Mouse (Mus musculus): ENCODE measurements around the gene Chrnb2. TPM values are rescaled to one million over a fixed set of nuclear protein-coding genes. Genes with fewer than 3 reads are reported as not detected.

Gene Chrnb2
- polyA plus RNA-seq, 1 experiment from 2014 or later, result 26.8 TPM

DNA sequence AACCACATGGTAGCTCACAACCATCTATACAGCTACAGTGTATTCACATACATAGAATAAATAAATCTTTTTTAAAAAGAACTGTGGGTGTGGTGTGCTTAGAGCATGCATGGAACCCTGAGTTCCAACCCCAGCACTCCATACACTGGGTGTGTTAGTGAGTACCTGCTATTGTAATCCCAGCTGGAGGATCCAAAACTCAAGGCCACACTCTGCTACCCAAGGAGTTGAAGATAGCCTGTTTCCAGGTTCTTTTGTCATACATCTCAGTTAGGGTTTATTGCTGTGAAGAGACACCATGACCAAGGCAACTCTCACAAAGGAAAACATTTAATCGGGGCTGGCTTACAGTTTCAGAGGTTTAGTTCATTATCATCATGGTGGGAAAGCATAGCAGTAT is 65.5 kb downstream of the Chrnb2 start:
- ATAC-seq (replicated peaks), result no peak
- Histone ChIP-seq H3K9me3 (no peaks in the 10 kb centered on the region), H3K9ac (replicated peaks) (no peak overlapping the region), H3K27me3 (no peaks in the 10 kb centered on the region), H3K4me1 (peaks cover 7% of the 10 kb centered on the region; the same call in 1 of the 2 replicates), H3K4me3 (no peak overlapping the region), H3K4me2 (replicated peaks) (no peak overlapping the region), H3K27ac (replicated peaks) (no peak overlapping the region), H3K36me3 (no peaks in the 10 kb centered on the region)
- WGBS, result 91% methylated on average over 1 of the region's 1 CpGs

Other genes with a start within 250 kb of the Chrnb2 start
- 9.0 and 10.4 TPM in 2 replicates for gene Kcnn3, start 244.5 kb downstream of the Chrnb2 start, polyA plus RNA-seq (2015; fragmentation: Nextera tagmentation; extraction: Ambion mirVana)
- 25.0 and 25.6 TPM in 2 replicates for gene Adar, start 49.6 kb downstream of the Chrnb2 start, polyA plus RNA-seq (2015; fragmentation: Nextera tagmentation; extraction: Ambion mirVana)
- 13.3 and 13.4 TPM in 2 replicates for gene Ube2q1, start 9.0 kb upstream of the Chrnb2 start, polyA plus RNA-seq (2015; fragmentation: Nextera tagmentation; extraction: Ambion mirVana)
- gene She, start 66.7 kb upstream of the Chrnb2 start, polyA plus RNA-seq (2015; fragmentation: Nextera tagmentation; extraction: Ambion mirVana), result 1.1 and 1.3 TPM in 2 replicates
- 0.73 and 0.82 TPM in 2 replicates for gene Il6ra, start 148.6 kb upstream of the Chrnb2 start, polyA plus RNA-seq (2015; fragmentation: Nextera tagmentation; extraction: Ambion mirVana)
- 10.6 and 14.4 TPM in 2 replicates for gene Atp8b2, start 198.9 kb upstream of the Chrnb2 start, polyA plus RNA-seq (2015; fragmentation: Nextera tagmentation; extraction: Ambion mirVana)
- 147 TPM in 2 replicates for gene Hax1, start 234.1 kb upstream of the Chrnb2 start, polyA plus RNA-seq (2015; fragmentation: Nextera tagmentation; extraction: Ambion mirVana)

Measured in forebrain, embryonic 15.5 days (tissue).